Mouse (Mus musculus): ENCODE measurements around the gene A930004D18Rik.

A930004D18Rik gene

GRCm38 (mm10) chr2:18034371-18035250 is 2.9 kb downstream of the A930004D18Rik start:
- no peak for DNase-seq

DNA sequence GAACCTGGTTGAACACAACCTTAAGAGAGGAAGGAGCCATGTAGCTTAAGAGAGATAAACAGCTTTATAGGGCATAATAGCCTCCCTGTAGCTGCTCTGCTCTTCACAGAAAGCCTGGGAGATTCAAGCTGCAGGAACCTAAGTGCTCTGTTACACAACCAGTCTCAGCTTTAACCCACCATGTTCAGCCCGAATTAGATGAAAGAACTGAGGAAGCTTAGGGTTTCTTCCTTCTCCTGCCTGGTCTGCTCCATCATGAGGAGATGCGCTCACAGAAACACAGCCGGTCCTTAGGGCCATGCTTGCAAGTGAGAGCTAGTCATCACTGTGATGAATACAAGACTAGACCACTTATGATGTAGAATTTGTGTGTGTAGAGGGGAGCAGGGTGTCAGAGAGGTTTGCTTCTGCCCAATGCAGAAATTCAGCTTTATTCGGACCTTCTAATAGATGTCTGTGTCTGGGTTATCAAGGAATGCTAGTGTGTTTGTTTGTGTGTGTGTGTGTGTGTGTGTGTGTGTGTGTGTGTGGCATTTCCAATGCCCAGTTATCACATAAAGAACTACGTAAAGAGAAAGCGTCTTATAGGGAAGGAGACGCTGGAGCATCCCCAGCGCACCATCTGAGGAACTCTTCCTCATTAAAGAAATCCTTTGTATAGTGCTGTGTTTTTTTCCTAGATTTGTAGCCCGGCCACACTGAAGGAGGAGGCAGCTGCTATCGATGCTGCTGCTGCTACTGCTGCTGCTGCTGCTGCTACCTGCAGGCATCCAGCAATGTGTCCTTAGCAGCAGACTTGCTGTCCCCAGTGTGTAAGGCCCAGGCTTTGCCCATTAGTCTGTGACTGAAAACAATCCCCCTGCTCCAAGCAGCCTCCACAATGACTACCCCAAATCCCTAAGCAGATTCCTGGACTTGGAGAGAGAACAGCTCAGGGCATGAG is 4.1 kb downstream of the A930004D18Rik start:
- no peak for DNase-seq

DNA sequence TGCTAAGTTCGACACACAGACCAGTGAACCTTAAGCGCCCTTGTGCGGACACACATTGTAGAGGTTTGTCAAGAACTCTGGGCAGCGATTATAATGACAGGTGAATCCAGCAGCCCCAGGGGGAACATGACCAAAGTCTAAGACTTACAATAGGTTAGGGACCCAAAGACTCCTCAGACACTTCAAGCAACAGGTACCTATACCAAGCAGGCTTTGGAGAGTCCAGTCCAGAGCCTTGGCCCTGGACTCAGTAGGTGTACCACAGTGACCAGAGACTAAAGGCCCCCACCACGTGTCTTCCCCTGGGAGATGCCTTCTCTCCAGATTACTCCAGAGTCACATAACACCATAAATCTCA is 5.0 kb downstream of the A930004D18Rik start:
- peak in 1 of 2 experiments; percentile 51 for DNase-seq

DNA sequence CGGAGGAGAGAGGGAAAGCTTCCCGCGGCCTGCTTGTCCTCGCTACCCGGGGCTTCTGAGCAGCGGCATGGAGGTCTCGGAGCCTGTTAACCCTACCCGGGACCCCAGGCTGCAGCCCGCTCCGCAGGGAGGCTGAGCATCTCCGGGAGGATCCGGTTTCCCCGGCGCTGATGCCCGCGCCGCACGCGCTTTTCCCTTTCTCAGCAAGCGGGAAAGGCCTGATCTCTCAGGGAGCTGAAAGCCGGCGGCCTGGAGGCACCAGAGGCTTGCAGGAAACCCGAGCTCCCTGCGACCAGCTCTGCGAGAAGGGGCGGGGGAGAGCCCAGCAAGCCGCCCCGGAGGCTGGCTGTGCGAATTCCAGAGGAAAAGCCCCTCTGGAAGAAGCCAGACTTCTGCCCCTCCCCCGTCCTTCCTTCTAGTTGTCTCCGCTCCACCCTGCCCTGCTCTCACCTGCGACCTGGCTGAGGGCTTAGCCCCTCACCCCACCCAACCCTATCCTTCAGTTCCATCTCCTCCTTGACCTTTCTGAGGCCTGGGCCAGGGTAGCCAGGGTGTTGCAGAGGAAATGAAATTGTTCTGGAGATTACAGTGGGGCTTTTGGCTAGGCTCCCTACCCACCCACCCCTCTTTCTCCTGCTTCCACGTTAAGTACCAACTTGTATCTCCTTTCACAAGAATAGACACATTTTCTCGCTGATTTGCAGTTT is 5.6 kb downstream of the A930004D18Rik start:
- DNase-seq: peak in 1 of 2 experiments; percentile 65

DNA sequence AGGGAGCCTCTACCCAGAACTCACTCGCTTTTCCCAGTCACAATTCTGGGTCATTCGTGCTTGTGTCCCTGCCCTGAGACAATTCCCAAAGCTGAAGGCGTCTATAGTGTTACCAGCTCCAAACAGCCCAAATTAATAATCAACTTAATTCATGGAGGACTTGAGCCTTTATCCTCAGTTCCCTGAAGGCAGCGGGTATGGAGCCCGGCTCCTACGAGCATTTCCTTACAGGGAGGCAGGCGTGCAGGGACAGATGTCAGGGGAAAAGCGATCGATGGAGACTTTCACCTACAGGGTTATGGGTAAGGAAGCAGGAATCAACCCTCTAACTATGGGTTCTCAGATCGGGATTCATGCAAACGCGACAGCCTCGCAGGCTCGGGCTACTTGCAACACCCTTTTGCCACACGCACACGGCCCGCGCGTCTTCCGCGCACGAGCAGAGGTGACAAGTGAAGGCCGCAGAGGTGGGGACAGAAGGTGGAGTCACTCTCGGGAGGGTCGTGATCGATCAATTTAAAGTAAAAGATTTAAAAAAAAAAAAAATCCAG is 6.2 kb downstream of the A930004D18Rik start:
- DNase-seq: peak in 1 of 2 experiments; percentile 63

DNA sequence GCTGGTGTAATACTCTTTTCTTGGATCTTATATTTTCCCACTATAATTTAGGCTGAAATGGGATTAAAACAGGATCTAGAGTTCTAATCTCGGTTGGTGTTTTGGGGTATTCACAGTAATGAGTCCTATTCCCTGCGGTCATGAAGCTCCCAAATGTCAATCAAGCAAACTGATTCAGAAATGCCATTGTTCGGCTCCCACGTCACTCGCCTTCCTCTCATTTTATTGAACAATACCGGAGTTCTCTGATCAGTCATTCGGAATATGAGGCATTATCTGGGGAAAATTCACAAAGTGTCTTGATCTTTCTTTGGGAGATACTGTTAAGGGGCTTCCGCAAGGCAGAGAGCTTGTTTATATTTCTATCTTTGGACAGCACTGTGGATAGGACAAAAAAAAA is 7.0 kb downstream of the A930004D18Rik start:
- DNase-seq: no peak

GRCm38 (mm10) chr2:18029656-18030055 is 7.9 kb downstream of the A930004D18Rik start:
- DNase-seq: no peak

DNA sequence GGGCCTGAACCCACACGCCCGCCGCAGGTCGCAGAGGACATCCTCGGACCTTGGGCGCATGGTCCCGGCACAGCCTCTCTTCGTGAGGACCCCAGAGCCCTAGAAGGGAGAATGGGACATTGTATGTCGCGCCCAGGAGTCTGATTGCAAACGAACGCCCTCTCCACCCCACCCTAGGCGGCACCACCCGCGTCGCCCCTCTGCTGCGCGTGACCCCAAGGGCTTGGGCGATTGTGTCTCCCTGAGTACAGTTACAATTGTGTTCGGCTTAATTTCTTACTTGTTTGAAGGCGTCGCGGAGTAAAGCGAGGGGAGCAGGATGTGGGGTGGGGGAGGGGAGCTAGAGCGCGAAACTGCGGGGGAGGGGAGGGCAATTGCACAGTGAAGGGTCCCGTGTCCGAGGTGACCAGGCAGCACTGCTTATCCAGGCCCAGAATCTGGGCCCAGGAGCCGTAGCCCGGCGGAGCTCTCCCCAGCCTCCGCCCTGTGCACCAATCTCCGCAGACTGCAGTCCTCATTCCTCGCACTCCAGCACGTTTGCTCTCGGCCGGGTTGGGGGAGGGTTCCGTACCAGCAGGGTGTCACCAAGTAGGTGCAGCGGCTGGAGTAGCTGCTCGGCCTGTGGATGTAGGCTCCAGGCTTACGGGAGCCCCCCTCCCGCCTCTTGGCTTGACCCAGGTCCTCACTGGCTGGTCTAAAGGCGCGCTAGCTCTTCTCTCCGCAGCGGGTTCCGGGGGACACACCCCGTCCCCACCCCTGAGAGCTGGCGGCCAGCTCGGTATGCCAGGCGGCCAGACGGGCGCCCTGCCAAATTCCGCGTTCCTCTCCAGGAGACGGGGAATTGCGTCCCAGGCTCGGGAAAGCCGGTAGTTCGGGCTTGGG is 9.2 kb downstream of the A930004D18Rik start:
- DNase-seq: peak; percentile 96 to 97

- DNase-seq: peak; percentile 96
Measured at GRCm38 (mm10) chr2:18027448-18028139, 9.9 kb downstream of the A930004D18Rik start.

DNA sequence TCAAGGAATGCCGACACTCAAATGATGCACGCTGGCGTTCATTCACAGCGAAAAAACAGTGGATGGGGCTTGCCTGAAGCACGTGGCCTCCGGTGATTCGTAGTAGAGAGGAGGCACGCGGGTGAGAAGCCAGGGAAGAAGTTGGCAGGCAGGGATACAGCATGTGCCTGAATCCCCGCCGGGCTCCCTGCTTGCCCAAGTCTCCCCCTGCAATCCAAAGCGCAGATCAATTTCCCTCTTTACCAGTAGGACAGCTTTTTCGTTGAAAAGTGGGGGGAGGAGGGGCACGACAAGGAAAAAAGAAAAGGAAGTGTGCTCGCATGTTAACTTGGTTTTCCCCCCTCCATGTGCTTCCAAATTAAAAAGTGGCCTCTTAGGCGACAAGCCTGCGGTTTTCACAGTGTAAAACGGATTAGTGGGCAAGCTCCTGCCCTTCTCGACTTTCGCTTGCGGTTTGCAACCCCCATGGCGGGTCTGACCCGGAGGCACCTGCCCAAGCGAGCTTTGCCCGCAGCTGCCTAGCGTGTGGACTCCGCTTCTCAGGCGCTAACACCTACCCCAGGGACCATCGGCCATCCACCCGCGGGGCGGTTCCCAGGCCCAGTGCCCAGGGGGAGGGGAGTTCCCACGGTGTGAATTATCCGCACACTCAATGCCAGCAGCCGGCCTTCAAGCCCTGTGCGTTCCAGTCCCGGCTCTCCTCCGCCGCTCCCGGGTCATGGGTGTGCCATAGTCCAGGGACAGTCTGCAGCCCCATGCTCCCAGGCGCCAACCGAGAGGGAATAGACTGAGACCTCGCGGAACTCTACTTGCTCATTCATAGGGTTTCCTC is 11.2 kb downstream of the A930004D18Rik start:
- peak; percentile 82 to 84 for DNase-seq

DNA sequence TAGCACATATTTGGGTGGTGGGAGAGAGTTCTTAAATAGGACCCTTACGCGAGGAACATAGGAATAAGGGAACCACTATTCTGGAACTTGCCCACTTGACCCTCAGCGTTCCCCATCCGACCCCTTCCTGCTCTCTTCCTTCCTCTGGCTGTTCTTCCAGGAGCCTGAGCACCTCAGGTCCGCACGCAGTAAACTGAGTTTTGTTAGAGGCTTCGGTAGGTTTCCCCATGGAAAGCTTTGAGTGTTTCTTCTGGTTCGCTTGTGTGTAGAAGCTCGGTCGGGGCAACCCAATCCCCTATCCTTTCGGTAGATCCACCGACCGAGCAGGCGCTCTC is 11.8 kb downstream of the A930004D18Rik start:
- no peak for DNase-seq

- DNase-seq: no peak
Measured at GRCm38 (mm10) chr2:18025116-18025515, 12.4 kb downstream of the A930004D18Rik start.

GRCm38 (mm10) chr2:18022886-18023285 is 14.7 kb downstream of the A930004D18Rik start:
- no peak for DNase-seq

DNA sequence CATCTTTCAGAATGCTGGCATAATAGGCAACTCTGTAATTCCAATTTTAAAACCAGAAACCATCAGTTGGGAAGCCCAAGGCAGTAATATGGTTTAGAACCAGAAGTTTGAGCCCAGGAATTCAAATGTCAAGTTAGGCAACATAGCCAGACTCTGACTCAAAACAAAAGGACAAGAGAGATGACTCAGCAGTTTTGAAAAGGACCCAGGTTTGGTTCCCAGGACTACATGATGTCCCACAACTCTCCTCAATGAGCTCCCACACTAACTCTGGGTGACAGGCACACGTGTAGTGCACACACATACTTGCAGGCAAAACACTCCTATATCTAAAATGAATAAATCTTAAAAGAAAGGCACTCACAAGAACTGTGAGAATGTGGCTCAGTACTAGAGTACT is 18.4 kb downstream of the A930004D18Rik start:
- no peak for DNase-seq

DNA sequence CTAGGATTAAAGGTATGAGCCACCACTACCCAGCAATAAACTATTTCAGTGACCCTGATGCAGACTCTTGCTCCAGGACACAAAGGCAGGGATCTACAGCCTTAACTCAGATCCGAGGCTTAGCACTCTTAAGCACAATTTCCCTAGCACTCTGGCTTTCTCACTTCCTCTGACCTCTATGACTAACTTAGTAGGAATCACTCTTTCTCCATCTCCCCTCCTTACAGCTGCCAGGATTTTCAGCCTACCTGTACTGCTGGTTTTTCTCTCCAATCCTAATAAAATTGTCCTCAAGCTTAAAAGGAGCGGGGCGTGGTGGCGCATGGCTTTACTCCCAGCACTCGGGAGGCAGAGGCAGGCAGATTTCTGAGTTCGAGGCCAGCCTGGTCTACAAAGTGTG is 20.2 kb downstream of the A930004D18Rik start:
- DNase-seq: no peak

- no peak for DNase-seq
Measured at GRCm38 (mm10) chr2:18016639-18017038, 20.9 kb downstream of the A930004D18Rik start.

GRCm38 (mm10) chr2:18015581-18015980 is 22.0 kb downstream of the A930004D18Rik start:
- no peak for DNase-seq

- no peak for DNase-seq
Measured at GRCm38 (mm10) chr2:18012866-18013265, 24.7 kb downstream of the A930004D18Rik start.

GRCm38 (mm10) chr2:18011226-18011625 is 26.3 kb downstream of the A930004D18Rik start:
- DNase-seq: no peak

DNA sequence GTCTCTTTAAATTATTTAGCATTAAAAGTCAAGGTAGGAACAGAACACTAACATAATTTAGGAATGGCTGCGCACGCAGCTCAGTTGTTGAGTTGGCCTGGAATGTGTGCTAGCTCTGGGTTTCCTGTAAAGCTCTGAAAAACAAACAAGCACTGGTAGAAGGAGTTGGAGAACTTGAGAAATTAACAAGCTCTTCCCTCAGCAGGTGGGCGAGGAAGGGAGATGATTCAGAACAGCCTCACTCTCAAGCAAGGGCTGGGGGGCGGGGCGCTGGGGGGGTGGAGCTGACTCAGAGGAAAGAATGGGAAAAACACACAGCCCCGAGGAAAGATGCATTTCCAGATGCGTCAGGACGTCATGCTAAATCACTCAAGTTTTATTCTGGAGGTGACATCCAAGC is 32.4 kb downstream of the A930004D18Rik start:
- DNase-seq: no peak

All from kidney, adult 8-10 months (tissue).